Mouse (Mus musculus) G1E-ER4 (cell line): ENCODE data around the gene 4933411K16Rik. TPM values are rescaled to one million over a fixed set of nuclear protein-coding genes. Genes with fewer than 3 reads are reported as not detected.

ENCODE experiments used
- GATA1 ChIP-seq: IDR thresholded peaks from one replicate; pipeline ENCODE4 v1.8.0; 2012; ENCODE audit warnings: low read length, inconsistent platforms
- polyA plus RNA-seq: library from polyadenylated mRNA; stranded (reverse); fragments of >175 nt; gene quantifications from 2 replicates; pipeline ENCODE4 v1.2.3, GENCODE M21; 2012

4933411K16Rik gene
- polyA plus RNA-seq, 1 experiment, result not detected

DNA sequence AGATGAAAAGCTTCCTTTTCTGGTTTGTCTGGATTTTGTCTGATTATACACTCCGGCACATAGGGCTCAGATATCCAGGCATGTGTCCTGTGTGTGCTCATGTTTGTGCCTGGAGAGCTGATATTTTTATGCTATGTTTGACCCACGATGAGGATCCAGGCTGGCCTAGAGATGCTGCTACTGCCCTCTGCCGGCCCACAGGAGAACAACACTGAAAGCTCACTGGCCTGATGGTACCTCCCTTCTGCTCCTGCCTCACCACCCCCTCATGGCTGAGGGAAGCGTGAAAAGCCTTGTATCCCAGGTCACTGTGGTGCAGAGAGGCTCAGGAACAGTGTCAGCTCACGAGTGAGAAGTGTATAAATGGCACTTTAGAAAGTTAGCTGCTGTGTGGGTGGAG is 25.9 kb upstream of the 4933411K16Rik start:
- no peak for TF ChIP-seq GATA1

DNA sequence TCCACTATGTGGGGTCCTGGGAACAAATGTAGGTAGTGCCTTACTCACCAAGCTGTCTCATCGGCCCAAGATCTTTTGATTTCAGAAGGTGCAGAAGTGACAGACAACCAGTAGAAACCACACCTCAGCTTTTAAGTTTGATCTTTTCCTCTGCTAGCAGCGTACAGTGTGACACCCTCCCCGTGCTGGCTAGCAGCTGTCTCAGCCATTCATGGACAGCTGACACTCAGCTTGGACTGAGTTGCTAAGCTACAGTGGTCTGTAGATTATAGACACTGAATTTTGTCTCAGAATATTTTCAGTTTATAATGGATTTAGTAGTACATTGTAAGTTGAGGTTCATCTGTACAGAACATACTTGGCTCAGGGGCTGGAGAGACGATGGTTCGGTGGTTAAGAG is 20.9 kb upstream of the 4933411K16Rik start:
- no peak for TF ChIP-seq GATA1

GRCm38 (mm10) chr19:42033611-42034010 is 18.4 kb upstream of the 4933411K16Rik start:
- TF ChIP-seq GATA1, result no peak

DNA sequence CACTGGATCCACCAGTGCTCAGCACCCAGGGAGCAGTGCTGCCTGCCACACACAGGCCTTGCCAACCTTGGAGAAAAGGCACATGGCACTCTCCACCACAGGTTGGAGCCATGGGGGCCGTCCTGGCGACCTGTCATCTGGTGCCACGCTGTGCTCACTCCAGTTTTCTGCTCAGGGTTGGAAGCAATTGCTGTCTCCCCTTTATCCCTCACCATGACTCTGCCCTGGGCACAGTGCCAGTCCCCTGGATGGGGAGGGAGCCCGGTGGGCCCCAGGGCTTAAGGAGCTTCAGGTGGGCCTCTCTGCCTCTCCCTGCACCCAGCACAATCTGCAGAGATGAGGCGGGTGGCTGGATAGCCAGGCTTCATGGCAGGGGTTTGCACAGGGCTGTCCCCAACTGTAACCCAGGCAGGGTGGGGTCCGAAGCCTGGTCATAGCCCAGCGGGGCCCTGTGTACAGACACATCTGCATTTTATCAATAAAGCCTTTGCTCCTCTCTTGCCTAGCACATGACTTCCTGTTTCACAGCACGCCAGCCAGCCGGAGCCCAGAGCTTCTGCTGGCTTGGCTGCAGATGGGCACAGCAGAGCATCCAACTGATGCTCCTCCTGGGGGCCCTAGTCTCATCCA is 17.8 kb upstream of the 4933411K16Rik start:
- no peak for TF ChIP-seq GATA1

- TF ChIP-seq GATA1, result no peak
Measured at GRCm38 (mm10) chr19:42034881-42035455, 17.1 kb upstream of the 4933411K16Rik start.

GRCm38 (mm10) chr19:42035456-42036248 is 16.4 kb upstream of the 4933411K16Rik start, which contains the start of gene Ankrd2:
Gene Ankrd2, plus strand, starts transcription at chr19:42036000.
- no peak for TF ChIP-seq GATA1

DNA sequence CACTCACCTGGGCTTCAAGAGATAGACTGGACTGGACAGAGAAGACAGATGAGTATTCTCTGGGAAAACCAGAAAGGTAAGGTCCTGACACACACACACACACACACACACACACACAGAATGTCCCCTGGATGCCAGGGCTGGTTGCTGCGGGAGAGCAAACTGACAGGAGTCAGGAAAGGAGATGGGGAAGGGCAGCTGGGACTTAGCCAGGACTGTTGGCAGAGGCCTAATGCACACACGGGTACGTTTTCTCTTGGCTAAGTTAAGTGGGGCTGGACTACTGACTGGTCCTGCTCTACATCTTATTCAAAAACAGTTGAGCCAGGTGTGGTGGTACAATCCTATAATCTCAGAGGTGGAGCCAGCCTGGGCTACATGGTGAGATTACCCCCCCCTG is 15.7 kb upstream of the 4933411K16Rik start:
- TF ChIP-seq GATA1, result no peak

- no peak for TF ChIP-seq GATA1
Measured at GRCm38 (mm10) chr19:42037167-42037702, 14.8 kb upstream of the 4933411K16Rik start.

DNA sequence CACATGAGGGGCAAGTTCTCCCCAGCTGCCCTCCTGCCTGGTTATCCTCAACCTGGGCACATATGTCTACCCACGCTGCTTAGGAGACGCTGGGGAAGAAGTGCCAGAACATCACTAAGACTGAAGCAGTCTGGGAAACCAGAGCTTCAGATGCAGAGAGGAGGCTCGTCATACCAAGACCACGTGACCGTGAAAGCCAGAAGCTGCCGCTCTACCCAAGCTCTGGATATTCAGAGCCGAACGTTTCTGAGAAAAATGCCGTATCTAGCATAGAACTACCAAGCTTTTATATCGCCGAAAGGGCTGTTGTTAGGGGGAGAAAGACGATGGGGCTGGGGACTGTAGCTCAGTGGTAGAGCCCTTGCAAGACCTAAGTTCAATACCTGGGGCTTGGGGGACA is 13.7 kb upstream of the 4933411K16Rik start:
- TF ChIP-seq GATA1, result no peak

DNA sequence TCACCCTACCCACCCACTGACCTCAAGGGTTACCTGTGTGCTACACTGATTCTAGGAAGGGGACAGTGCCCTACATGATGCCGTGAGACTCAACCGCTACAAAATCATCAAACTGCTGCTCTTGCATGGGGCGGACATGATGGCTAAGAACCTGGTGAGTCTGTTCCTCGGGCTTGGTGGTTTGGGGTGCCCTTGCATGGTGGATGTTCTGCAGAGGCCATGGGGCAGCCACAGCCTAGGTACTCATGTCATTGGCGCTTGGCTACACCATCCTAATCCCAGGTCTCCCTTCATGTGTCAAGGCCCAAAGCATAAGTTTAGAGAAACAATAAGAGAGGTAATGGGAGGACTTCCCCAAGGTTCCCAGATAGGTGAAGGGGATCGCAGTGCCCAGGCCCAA is 8.1 kb upstream of the 4933411K16Rik start:
- no peak for TF ChIP-seq GATA1

- TF ChIP-seq GATA1, result no peak
Measured at GRCm38 (mm10) chr19:42045269-42046102, 6.6 kb upstream of the 4933411K16Rik start, which contains the start of gene Hoga1. Gene Hoga1, plus strand, starts transcription at chr19:42045610.

- no peak for TF ChIP-seq GATA1
Measured at GRCm38 (mm10) chr19:42050251-42050650, 1.8 kb upstream of the 4933411K16Rik start.

DNA sequence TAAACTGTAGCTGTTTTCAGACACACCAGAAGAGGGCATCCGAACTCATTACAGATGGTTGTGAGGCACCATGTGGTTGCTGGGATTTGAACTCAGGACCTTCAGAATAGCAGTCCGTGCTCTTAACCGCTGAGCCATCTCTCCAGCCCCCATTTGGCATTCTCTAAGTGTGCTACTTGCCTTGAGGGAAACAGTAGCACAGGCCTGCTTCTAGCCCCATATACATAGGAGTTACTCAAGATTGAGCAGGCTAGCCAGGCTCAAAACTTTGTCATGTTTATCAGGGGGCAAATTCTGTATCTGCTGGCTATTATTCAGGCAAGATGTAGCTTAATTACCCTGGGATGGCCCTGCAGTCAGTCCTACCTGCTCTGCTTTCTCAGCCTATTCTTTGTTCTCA is 697 bp upstream of the 4933411K16Rik start:
- no peak for TF ChIP-seq GATA1

DNA sequence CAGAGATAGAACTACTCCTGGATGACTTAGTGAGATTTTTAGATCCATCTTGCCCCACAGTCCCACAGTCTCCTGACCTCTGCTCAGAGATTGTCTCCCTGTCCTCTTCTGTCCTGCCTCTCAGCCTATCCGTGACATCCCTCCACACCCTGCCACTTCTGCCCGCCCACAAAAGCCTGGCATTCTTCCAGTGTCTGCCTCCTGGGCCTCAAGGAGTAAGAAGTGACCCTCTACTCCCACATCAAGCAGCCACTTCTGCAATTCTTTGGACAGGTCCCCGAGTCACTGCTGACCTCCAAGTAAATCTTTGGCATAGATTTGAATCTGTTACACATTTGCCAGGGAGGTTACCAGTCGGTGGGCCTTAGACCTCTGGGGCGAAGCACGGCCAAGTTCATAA is 2.2 kb downstream of the 4933411K16Rik start:
- TF ChIP-seq GATA1, result no peak

- TF ChIP-seq GATA1, result no peak
Measured at GRCm38 (mm10) chr19:42055881-42056280, 3.8 kb downstream of the 4933411K16Rik start.
